Mouse (Mus musculus): ENCODE data around the gene Cog7.

GRCm38 (mm10) chr7:121874784-121875183 lies 106.7 kb downstream of the Cog7 start:
- TF ChIP-seq CTCF (IDR thresholded peaks at IDR 0.05; ENCODE audit: control insufficient read depth, insufficient read depth, insufficient read length) (no peak), MAX (IDR thresholded peaks at IDR 0.05) (no peak), USF1 (IDR thresholded peaks at IDR 0.05; ENCODE audit: low read depth) (no peak)

Measured in C2C12 (cell line).